Mouse (Mus musculus) erythroblast, embryonic 14.5 days (primary cell): Measurements from ENCODE around the gene Fsip1. TPM values are rescaled to one million over a fixed set of nuclear protein-coding genes. Genes with fewer than 3 reads are reported as not detected.

Source experiments
- H3K27me3 ChIP-seq: 2 replicates; pipeline ENCODE4 v1.6.1; 2012; ENCODE audit warnings: inconsistent platforms; ENCODE audit not compliant: control insufficient read depth
- H3K36me3 ChIP-seq: 2 replicates; pipeline ENCODE4 v1.6.1; 2012; ENCODE audit warnings: mild to moderate bottlenecking, inconsistent platforms; ENCODE audit not compliant: control insufficient read depth
- H3K4me1 ChIP-seq: 2 replicates; pipeline ENCODE4 v1.6.1; 2012; ENCODE audit warnings: inconsistent platforms; ENCODE audit not compliant: control insufficient read depth
- H3K4me3 ChIP-seq: replicated peaks from 2 replicates; pipeline ENCODE3; 2012; ENCODE audit warnings: moderate library complexity, mild to moderate bottlenecking, inconsistent platforms
- H3K9me3 ChIP-seq: 2 replicates; pipeline ENCODE4 v1.6.1; 2012; ENCODE audit warnings: low read length, inconsistent platforms, mixed read lengths; ENCODE audit not compliant: control insufficient read depth
- GATA1 ChIP-seq: IDR thresholded peaks from 2 replicates; pipeline ENCODE4 v1.6.1; 2012; ENCODE audit warnings: low read length, inconsistent platforms, mixed read lengths
- TAL1 ChIP-seq: IDR thresholded peaks from 3 replicates; pipeline ENCODE4 v1.6.1; 2012; ENCODE audit warnings: low read length, inconsistent platforms, mixed read lengths
- polyA plus RNA-seq: library from polyadenylated mRNA; stranded (reverse); fragments of >175 nt; gene quantifications from 2 replicates; pipeline ENCODE4 v1.2.3, GENCODE M21; 2012

Gene Fsip1
- polyA plus RNA-seq, 1 experiment: not detected

DNA sequence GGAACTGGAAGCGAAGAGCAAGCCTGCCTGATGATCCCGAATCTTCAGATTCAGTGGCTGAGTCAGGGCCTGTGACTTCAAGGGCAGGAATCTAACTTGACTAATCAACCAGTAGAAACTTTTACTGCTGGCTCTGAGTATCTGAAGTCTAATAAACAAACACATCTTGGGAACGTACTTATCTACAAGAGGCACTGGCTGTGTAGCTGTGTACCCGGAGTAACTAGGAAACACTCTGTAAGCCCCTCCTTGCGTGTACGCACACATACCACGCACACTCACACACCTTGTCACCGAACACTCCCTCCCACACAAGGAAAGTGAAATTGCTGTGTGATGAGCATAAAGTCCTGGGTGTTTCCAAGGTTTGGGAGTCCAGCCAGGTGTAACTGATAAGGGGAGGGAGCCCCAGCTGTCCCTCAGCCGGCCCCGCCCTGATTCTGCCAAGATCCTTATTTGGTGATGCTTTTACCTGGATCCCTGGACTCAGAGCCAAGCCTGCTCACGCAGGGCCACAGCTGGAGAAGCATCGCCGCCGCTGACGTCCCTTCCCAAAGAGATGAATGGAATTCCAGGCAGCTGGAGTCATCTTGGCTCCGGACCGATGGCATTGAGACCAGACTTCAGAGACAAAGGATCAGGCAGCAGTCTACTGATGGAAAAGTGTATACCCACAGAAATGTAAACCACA, 146.4 kb downstream of the Fsip1 start:
- TF ChIP-seq GATA1 (no peak), TAL1 (no peak)
- Histone ChIP-seq H3K4me3 (no peak overlapping the region), H3K9me3 (no peaks in the 10 kb centered on the region), H3K4me1 (peaks cover 3% of the 10 kb centered on the region), H3K36me3 (no peaks in the 10 kb centered on the region), H3K27me3 (peaks cover 21% of the 10 kb centered on the region)

DNA sequence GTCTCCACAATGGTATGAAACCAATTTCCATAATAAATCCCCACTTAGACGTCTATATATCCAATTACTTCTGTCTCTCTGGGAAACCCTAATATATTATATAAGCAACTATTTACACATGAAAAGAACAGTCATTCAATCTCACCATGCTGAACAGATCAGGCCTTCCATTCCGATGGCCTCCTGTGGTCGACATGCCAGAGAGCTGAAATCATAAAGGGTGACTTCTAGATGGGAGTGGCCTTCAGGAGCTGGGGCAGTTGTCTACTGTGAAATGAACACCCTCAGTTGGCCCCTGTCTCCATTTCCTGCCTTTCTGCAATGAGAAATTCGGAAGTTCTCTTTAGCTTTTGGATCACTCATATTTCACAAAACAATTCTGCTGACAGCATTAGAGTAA, 154.6 kb downstream of the Fsip1 start:
- H3K9me3 ChIP-seq: no peaks in the 10 kb centered on the region
- no peaks in the 10 kb centered on the region for H3K4me1 ChIP-seq
- no peak for TF ChIP-seq GATA1
- no peaks in the 10 kb centered on the region for H3K27me3 ChIP-seq
- H3K4me3 ChIP-seq: no peak overlapping the region
- H3K36me3 ChIP-seq: no peaks in the 10 kb centered on the region

DNA sequence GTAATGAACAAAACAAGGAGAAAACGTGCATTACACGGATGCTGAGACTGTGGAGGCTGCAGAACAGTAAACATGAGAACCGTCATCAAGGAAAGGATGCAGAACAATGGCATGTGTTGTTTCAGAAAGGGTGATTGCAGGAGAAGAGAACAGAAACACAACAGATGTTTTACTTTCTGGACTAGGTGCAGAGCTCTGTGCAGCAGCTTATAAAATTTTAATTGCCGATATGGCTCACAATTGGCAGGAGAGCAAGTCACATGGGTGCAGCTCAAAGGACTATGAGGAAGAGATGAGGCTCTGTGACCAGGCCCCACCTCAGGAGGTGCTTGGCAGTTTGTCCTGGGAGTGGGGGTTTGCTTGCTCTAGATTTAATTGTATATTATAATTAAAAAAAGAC, 157.7 kb downstream of the Fsip1 start:
- Histone ChIP-seq H3K4me1 (no peaks in the 10 kb centered on the region), H3K27me3 (no peaks in the 10 kb centered on the region), H3K4me3 (no peak overlapping the region), H3K36me3 (no peaks in the 10 kb centered on the region), H3K9me3 (no peaks in the 10 kb centered on the region)
- TF ChIP-seq GATA1 (no peak), TAL1 (no peak)

DNA sequence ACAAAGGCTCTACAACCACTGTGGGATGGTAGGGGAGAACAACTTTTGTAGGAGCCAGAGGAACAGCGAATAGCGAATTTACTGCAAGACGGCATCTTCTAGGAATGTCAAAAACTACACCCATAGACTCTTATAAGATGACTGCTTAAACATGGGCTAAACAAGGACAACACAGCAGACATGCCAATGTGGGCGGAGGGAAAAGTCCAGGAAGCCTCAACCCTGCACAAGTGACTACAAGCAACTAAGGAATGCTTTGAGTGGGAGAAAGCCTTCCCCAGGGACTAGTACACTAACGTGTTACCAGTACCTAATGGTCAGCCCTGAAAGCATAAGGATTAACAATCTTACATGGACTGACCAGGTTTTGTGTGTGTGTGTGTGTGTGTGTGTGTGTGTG, 165.5 kb downstream of the Fsip1 start:
- no peaks in the 10 kb centered on the region for H3K4me1 ChIP-seq
- no peaks in the 10 kb centered on the region for H3K36me3 ChIP-seq
- H3K4me3 ChIP-seq: no peak overlapping the region
- no peaks in the 10 kb centered on the region for H3K9me3 ChIP-seq
- no peaks in the 10 kb centered on the region for H3K27me3 ChIP-seq
- TF ChIP-seq TAL1 (no peak), GATA1 (no peak)

DNA sequence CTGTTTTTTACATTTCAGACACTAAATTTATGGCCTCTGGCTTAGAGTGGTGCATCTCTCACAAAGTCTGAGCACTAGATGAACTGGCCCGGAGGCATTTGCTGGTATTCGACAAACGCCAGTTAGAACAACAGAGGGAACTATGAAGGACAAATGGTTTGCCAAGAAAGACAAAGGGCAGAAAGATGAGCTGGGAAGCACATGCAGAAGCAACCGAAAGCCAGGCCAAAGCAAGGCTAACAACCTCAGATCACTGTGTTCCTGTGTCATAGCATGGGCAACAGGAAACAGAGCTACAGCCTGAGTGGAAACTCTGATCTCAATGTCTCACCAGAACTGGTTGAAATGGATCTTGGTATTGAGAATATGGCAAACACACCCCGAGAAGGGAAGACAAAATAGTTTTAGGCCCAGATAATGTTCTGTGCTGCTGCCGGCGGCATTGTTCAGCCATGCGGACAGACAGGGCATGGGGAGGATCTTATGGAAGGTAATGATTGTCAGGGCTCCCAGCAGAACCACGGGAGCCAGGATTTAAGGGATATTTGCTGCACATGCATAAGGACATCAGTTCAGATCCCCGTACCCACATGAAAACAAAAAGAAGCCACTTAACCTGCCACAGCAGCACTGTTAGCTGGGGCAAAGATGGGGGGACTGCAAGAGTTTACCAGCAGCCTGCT, 169.6 kb downstream of the Fsip1 start:
- Histone ChIP-seq H3K27me3 (no peaks in the 10 kb centered on the region), H3K4me3 (no peak overlapping the region), H3K9me3 (no peaks in the 10 kb centered on the region), H3K4me1 (no peaks in the 10 kb centered on the region), H3K36me3 (no peaks in the 10 kb centered on the region)
- TF ChIP-seq GATA1 (no peak), TAL1 (no peak)

DNA sequence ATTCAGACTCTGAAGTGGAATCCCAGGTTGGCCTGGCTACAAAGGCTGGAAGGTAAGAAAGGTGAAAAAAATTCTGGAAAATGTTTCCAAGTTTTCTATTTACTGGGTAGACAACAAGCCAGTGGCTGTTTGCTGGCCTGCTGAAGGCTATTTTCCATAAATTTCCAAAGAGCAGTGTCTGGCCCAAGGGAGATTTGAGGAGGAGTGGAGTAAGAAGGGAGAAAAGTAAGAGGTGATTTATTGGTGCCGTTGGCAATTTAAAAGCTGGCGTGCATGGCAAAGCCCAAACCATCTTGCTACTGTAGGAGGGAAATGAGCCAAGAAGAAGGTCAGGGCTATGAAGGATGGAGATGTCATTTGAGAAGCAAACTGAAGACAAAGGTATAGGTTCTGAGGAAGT, 171.1 kb downstream of the Fsip1 start:
- Histone ChIP-seq H3K4me1 (no peaks in the 10 kb centered on the region), H3K9me3 (no peaks in the 10 kb centered on the region), H3K4me3 (no peak overlapping the region), H3K36me3 (no peaks in the 10 kb centered on the region), H3K27me3 (no peaks in the 10 kb centered on the region)
- TF ChIP-seq GATA1 (no peak), TAL1 (no peak)

DNA sequence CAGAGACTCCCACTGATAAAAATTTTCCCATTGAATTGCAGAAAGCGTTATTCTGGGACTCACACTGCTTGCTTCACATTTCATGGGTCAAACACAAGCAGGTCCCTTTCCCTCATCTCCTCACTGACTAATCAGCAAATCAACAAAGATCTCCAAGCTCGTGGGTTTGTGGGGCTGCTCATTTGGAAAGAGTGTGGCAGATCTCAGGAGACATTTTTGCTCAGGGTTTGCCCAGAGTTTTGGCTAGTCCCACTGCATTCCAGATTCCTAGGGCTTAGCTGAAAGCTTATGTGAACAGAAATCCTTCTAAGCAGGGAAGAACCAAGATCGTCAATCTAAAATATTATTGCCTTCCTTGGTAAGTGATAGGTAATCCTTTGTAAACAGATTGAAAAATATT, 172.1 kb downstream of the Fsip1 start:
- H3K9me3 ChIP-seq: no peaks in the 10 kb centered on the region
- no peaks in the 10 kb centered on the region for H3K4me1 ChIP-seq
- H3K27me3 ChIP-seq: no peaks in the 10 kb centered on the region
- no peaks in the 10 kb centered on the region for H3K36me3 ChIP-seq
- no peak overlapping the region for H3K4me3 ChIP-seq
- no peak for TF ChIP-seq GATA1
- no peak for TF ChIP-seq TAL1

DNA sequence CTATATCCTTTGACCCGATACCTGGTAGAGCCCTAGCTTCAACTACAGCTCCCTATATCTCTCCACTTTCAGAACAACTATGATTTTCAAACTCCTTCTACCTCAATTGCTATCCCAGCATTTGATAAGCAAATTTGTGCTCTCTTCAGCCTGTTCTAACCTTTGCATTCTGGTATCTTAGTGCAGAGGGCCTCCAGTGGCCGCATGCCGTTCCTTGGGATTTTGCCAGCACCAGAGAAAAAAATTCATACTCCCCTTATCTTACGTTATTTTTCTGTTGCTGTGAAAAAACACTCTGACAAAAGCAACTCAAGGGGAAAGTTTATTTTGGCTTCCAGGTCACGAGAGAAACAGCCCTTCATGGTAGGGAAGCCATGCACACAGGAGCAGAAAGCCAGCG, 173.1 kb downstream of the Fsip1 start:
- Histone ChIP-seq H3K4me1 (no peaks in the 10 kb centered on the region), H3K9me3 (no peaks in the 10 kb centered on the region), H3K27me3 (no peaks in the 10 kb centered on the region), H3K36me3 (no peaks in the 10 kb centered on the region), H3K4me3 (no peak overlapping the region)
- no peak for TF ChIP-seq GATA1
- no peak for TF ChIP-seq TAL1

DNA sequence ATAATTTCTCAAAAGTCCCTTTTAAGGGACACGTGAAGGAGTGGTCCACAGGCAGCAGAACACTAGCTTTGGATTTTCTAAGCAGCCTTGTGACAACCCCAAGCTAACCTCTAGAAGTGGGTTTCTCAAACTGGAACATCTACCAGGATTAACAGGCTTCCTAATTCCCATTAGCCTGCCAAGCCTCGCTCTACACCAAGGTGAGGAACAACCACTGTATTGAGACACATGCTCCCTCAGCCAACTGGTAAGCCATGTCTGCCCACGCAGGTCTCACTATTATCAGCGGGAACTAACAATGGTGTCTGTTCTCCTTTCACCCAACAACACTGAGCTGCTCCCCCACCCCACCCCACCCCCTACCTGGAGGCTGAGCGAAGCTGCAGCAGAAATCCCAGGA, 175.2 kb downstream of the Fsip1 start:
- H3K4me1 ChIP-seq: no peaks in the 10 kb centered on the region
- no peak for TF ChIP-seq TAL1
- no peak for TF ChIP-seq GATA1

More for the DNA sequence above, 175.2 kb downstream of the Fsip1 start:
- Histone ChIP-seq H3K4me3 (no peak overlapping the region), H3K27me3 (no peaks in the 10 kb centered on the region), H3K9me3 (no peaks in the 10 kb centered on the region), H3K36me3 (no peaks in the 10 kb centered on the region)

Other genes starting within 250 kb of the Fsip1 start
- 0.07 and 0.10 TPM in 2 replicates for gene Thbs1, start 145.1 kb downstream of the Fsip1 start, polyA plus RNA-seq
- not detected in 2 replicates for gene Gpr176, start 116.5 kb upstream of the Fsip1 start, polyA plus RNA-seq
- gene Eif2ak4, start 131.7 kb upstream of the Fsip1 start, polyA plus RNA-seq: 0.15 and 0.24 TPM in 2 replicates
- 4.5 and 5.8 TPM in 2 replicates for gene Srp14, start 222.7 kb upstream of the Fsip1 start, polyA plus RNA-seq